Mouse (Mus musculus) limb, embryonic 11.5 days (tissue): Measurements from ENCODE around the gene Kif3c. TPM values are rescaled to one million over a fixed set of nuclear protein-coding genes. Genes with fewer than 3 reads are reported as not detected.

ENCODE experiments used
- ATAC-seq: fragments of 200-750 bp; cut with Nextera tagmentation; 2 replicates; pipeline ENCODE4 v1.8.0; 2017; ENCODE audit warnings: low read depth; ENCODE audit not compliant: insufficient number of reproducible peaks, low FRiP score, low TSS enrichment
- DNase-seq: peaks from one replicate; pipeline ENCODE4 v3.0.0-alpha.2; 2015; ENCODE audit warnings: low spot score
- H3K27ac ChIP-seq: fragments of 300-500 bp; sonication (generic); replicated peaks from 2 replicates; pipeline ENCODE4 v1.5.1; 2014; ENCODE audit warnings: low read depth, mild to moderate bottlenecking, low read length
- H3K27me3 ChIP-seq: fragments of 300-500 bp; sonication (generic); 2 replicates; pipeline ENCODE4 v1.6.1; 2014; ENCODE audit warnings: mild to moderate bottlenecking, low read length, mixed read lengths; ENCODE audit not compliant: control insufficient read depth, insufficient read depth
- H3K36me3 ChIP-seq: fragments of 300-500 bp; sonication (generic); 2 replicates; pipeline ENCODE4 v1.6.1; 2014; ENCODE audit warnings: mild to moderate bottlenecking, low read length, moderate library complexity, mixed read lengths; ENCODE audit not compliant: control insufficient read depth, insufficient read depth
- H3K4me1 ChIP-seq: fragments of 300-500 bp; sonication (generic); 2 replicates; pipeline ENCODE4 v1.6.1; 2014; ENCODE audit warnings: low read length, mixed read lengths; ENCODE audit not compliant: control insufficient read depth, insufficient read depth
- H3K4me2 ChIP-seq: fragments of 300-500 bp; sonication (generic); 2 replicates; pipeline ENCODE4 v1.6.1; 2014; ENCODE audit warnings: low read depth, mild to moderate bottlenecking, moderate library complexity; ENCODE audit not compliant: severe bottlenecking
- H3K4me3 ChIP-seq: fragments of 300-500 bp; sonication (generic); 2 replicates; pipeline ENCODE4 v1.5.1; 2014; ENCODE audit warnings: low read depth, low read length
- H3K9ac ChIP-seq: fragments of 300-500 bp; sonication (generic); 2 replicates; pipeline ENCODE4 v1.6.1; 2014; ENCODE audit warnings: mild to moderate bottlenecking, low read length
- H3K9me3 ChIP-seq: fragments of 300-500 bp; sonication (generic); 2 replicates; pipeline ENCODE4 v1.6.1; 2016; ENCODE audit warnings: low read length; ENCODE audit not compliant: control insufficient read depth
- WGBS: fragments of 180-500 bp; shearing (Covaris S2); extraction: QIAGEN DNeasy Blood & Tissue Kit; methylation state at CpG from one replicate; pipeline ENCODE4 v1.1.7; 2014; 5-methylcytosine and 5-hydroxymethylcytosine counted together
- polyA plus RNA-seq: library from polyadenylated mRNA; unstranded; fragments of >200 nt; fragmentation: Nextera tagmentation; extraction: Ambion mirVana; gene quantifications from 2 replicates; pipeline ENCODE4 v1.2.1, GENCODE M21; 2014

The Kif3c gene
- polyA plus RNA-seq, 1 experiment from 2014 or later: 16.5 TPM

DNA sequence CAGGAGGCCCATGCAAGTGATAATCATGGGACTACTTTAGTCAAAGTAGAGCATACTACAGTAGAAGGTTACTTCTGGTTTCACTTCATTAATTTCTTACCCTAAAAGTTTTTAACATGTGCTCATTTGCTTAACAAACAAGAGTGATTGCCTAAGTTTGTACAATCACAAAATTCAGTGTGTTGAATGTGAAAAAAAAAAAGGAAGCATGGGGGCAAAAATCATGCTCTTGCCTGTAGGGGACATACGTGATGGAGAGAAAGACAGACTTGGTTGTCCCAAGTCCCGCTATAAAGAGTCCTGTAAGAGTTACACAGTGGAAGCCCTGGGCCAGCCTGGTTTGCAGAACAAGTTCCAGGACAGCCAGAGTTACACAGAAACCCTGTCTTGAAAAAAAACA is 4.9 kb upstream of the Kif3c start:
- H3K27ac ChIP-seq: no peak overlapping the region
- no peaks in the 10 kb centered on the region for H3K36me3 ChIP-seq
- no peaks in the 10 kb centered on the region for H3K9me3 ChIP-seq
- ATAC-seq: no peak
- WGBS: 94% methylated on average over 2 of the region's 2 CpGs
- H3K4me3 ChIP-seq: no peak overlapping the region
- no peaks in the 10 kb centered on the region for H3K4me1 ChIP-seq
- H3K4me2 ChIP-seq: no peak overlapping the region
- DNase-seq: no peak
- no peaks in the 10 kb centered on the region for H3K27me3 ChIP-seq
- no peak overlapping the region for H3K9ac ChIP-seq

DNA sequence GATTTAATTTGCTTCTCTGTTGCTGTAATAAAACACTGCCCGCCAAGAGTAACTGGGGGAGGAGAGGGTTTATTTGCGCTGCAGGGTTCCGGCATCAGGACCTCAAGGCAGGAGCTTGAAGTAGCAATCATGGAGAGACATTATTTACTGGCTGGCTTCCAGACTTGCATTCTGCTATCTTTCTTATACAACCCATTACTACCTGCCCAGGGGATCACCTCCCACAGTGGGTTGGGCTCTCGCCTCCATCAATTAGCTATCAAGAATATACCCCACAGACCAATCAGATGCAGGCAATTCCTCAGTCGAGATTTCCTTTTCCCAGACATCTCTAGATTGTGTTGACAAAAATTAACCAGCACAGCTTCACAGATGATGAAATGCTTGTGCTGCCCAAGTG is 856 bp upstream of the Kif3c start:
- Histone ChIP-seq H3K27ac (no peak overlapping the region), H3K4me3 (no peak overlapping the region), H3K36me3 (no peaks in the 10 kb centered on the region; the same call in 1 of the 2 replicates), H3K27me3 (no peaks in the 10 kb centered on the region), H3K4me1 (0 out of 2 replicates have a peak, but pooled peaks cover 3% of the 10 kb centered on the region), H3K9me3 (no peaks in the 10 kb centered on the region; the same call in 1 of the 2 replicates), H3K9ac (no peak overlapping the region), H3K4me2 (no peak overlapping the region)
- ATAC-seq (no peak), DNase-seq (no peak)
- 94% methylated on average over 5 of the region's 5 CpGs for WGBS

DNA sequence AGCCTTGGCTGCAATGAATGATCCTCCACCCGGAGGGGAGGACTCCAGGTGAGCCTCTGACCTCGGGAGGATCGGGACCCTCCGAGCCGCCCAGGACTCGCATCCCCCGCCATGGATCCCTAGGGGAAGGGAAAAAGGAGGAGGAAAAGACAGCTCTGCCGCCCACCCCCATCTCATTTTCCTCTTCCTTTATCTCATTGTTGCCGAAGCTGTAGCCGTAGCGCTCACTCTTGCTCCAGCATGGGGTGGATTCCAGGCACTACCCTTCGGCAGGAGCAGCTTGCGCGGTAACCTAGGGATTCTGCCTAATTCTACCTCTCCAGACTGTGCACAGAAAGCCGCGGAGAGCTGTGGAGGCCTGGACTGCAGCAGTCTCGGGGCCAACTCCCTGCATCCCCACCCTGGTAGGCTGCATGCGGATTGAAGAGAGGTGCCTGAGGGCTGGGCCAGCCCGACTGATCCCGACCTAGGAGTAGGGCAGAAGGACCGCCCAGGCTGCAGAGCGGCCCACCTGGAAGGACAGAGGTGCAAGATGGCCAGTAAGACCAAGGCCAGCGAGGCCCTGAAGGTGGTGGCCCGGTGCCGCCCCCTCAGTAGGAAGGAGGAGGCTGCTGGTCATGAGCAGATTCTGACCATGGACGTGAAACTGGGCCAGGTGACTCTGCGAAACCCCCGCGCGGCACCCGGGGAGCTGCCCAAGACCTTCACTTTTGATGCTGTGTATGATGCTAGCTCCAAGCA is 687 bp downstream of the Kif3c start:
- H3K27me3 ChIP-seq: no peaks in the 10 kb centered on the region

DNA sequence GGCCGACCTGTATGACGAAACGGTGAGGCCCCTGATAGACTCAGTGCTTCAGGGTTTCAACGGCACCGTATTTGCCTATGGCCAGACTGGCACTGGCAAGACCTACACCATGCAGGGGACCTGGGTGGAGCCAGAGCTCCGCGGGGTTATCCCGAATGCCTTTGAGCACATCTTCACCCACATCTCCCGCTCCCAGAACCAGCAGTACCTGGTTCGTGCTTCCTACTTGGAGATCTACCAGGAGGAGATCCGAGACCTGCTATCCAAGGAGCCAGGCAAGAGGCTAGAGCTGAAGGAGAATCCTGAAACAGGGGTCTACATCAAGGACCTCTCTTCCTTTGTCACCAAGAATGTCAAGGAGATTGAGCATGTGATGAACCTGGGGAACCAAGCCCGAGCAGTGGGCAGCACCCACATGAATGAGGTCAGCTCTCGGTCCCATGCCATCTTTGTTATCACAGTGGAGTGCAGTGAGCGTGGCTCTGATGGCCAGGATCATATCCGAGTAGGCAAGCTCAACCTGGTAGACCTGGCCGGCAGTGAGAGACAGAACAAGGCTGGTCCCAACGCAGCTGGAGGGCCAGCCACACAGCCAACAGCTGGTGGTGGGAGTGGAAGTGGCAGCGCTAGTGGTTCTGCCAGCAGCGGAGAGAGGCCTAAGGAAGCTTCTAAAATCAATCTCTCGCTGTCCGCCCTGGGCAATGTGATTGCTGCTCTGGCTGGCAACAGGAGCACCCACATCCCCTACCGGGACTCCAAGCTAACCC is 1.4 kb downstream of the Kif3c start:
- ATAC-seq (no peak), DNase-seq (no peak)
- Histone ChIP-seq H3K9me3 (no peaks in the 10 kb centered on the region; the same call in 1 of the 2 replicates), H3K27me3 (no peaks in the 10 kb centered on the region), H3K27ac (no peak overlapping the region), H3K9ac (peak overlapping the region; percentile 79), H3K4me1 (0 out of 2 replicates have a peak, but pooled peaks cover 5% of the 10 kb centered on the region), H3K4me2 (peak overlapping the region; percentile 89), H3K36me3 (no peaks in the 10 kb centered on the region; the same call in 1 of the 2 replicates), H3K4me3 (peak overlapping the region; percentile 72)
- 64% methylated on average over 22 of the region's 22 CpGs for WGBS

More for the DNA sequence above, 687 bp downstream of the Kif3c start:
- DNase-seq (peak; percentile 66), ATAC-seq (peak; percentile 37; the same call in 1 of the 2 replicates)
- H3K36me3 ChIP-seq: no peaks in the 10 kb centered on the region; the same call in 1 of the 2 replicates
- H3K27ac ChIP-seq: peak overlapping the region; percentile 55; the same call in 1 of the 2 replicates
- peak overlapping the region; percentile 79 for H3K9ac ChIP-seq
- peak overlapping the region; percentile 89 for H3K4me2 ChIP-seq
- H3K9me3 ChIP-seq: no peaks in the 10 kb centered on the region; the same call in 1 of the 2 replicates
- WGBS: 1% methylated on average over 30 of the region's 31 CpGs
- H3K4me3 ChIP-seq: peak overlapping the region; percentile 72
- H3K4me1 ChIP-seq: 0 out of 2 replicates have a peak, but pooled peaks cover 4% of the 10 kb centered on the region

- Histone ChIP-seq H3K9me3 (no peaks in the 10 kb centered on the region; the same call in 1 of the 2 replicates), H3K4me3 (no peak overlapping the region), H3K27ac (no peak overlapping the region), H3K9ac (no peak overlapping the region), H3K27me3 (no peaks in the 10 kb centered on the region), H3K4me1 (0 out of 2 replicates have a peak, but pooled peaks cover 5% of the 10 kb centered on the region), H3K4me2 (no peak overlapping the region), H3K36me3 (no peaks in the 10 kb centered on the region; the same call in 1 of the 2 replicates)
- ATAC-seq (no peak), DNase-seq (no peak)
- WGBS: 96% methylated on average over 14 of the region's 14 CpGs
Measured at GRCm38 (mm10) chr12:3366957-3367260, 2.0 kb downstream of the Kif3c start.

DNA sequence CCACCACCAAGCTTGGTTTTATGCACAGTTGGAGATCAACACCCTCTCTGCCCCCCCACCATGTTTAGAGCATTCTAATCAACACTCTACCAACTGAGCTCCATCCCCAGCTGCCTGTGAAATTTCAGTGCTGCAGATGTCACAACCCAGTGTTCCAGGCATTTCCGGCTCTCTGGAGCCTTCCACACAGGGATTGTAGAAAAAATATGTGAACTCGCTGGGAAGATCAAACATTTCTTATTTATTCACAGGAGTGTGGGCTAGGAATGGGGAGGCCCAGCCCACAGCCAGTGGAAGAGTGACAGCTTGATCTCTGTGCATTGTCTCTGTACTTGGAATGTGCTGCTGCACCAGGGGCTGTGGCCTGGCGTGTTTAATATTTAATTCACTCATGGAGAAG is 3.8 kb downstream of the Kif3c start:
- H3K9ac ChIP-seq: no peak overlapping the region
- ATAC-seq: no peak
- WGBS: 78% methylated on average over 3 of the region's 3 CpGs

GRCm38 (mm10) chr12:3370979-3371925 is 6.3 kb downstream of the Kif3c start:
- WGBS: 46% methylated on average over 11 of the region's 11 CpGs
- DNase-seq (no peak), ATAC-seq (no peak)
- peak overlapping the region; percentile 22; the same call in 1 of the 2 replicates for H3K4me2 ChIP-seq
- H3K36me3 ChIP-seq: no peaks in the 10 kb centered on the region; the same call in 1 of the 2 replicates
- H3K9me3 ChIP-seq: no peaks in the 10 kb centered on the region; the same call in 1 of the 2 replicates
- no peak overlapping the region for H3K9ac ChIP-seq
- no peak overlapping the region for H3K4me3 ChIP-seq
- H3K27me3 ChIP-seq: no peaks in the 10 kb centered on the region
- 0 out of 2 replicates have a peak, but pooled peaks cover 2% of the 10 kb centered on the region for H3K4me1 ChIP-seq
- H3K27ac ChIP-seq: no peak overlapping the region

More for the DNA sequence above, 3.8 kb downstream of the Kif3c start:
- Histone ChIP-seq H3K4me2 (no peak overlapping the region), H3K36me3 (no peaks in the 10 kb centered on the region; the same call in 1 of the 2 replicates), H3K27me3 (no peaks in the 10 kb centered on the region), H3K9me3 (no peaks in the 10 kb centered on the region; the same call in 1 of the 2 replicates), H3K27ac (no peak overlapping the region), H3K4me1 (0 out of 2 replicates have a peak, but pooled peaks cover 5% of the 10 kb centered on the region), H3K4me3 (no peak overlapping the region)
- no peak for DNase-seq
